Mouse (Mus musculus) ovary, postnatal 36 days (tissue): Measurements from ENCODE around the gene Ccdc17.

ENCODE experiments used
- DNase-seq: peaks from one replicate; pipeline ENCODE4 v3.0.0; 2022; ENCODE audit warnings: low spot score, mixed read lengths

The Ccdc17 gene

DNA sequence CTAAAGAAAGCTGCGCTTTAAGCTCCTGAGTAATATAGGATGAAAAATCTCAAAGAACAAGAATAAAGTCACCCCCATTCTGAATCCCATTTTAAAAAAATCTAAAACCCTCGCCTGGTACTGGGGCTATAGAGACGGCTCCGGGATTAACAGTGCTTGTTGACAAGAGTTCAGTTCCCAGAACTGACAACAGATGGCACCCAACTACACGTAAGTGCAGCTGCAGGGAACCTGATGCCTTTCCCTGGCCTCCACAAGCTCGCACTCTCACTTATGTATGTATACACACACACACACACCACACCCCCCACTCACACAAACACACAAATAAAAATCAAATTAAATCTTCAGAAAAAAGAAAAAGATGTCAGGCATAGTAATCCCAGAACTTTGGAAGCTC lies 47.9 kb downstream of the Ccdc17 start:
- DNase-seq = no peak

DNA sequence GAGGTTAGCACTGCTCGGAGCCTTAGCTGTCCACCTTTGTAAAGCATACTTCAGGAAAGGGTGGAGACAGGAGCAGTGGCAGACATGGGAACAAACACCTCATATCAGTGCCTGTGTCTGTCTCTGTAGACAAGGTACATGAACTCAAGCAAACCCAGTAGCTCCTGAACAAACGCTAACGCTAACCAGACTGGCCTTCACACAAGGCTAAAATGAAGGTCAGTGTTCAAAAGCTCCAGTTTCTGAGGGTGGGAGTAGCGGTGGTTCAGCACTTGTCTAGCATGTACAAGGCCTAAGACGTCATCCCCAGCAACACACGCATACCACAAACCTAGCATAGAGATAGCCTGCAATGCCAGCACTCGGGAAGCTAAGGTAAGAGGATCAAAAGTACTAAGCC lies 49.2 kb downstream of the Ccdc17 start:
- no peak for DNase-seq

GRCm38 (mm10) chr4:116649411-116649810 lies 53.0 kb downstream of the Ccdc17 start:
- DNase-seq = no peak
